Mouse (Mus musculus): ENCODE results near the gene Has3.
A peak's percentile ranks its signal among the peaks of the same experiment; 100 is the strongest.
"Not testable (repeated sequence)": the region's sequence is repeated elsewhere in the genome, so short reads cannot be mapped to it uniquely, and the experiment has no call there.

Gene Has3

GRCm38 (mm10) chr8:106887336-106888189, 17.5 kb downstream of the Has3 start:
- DNase-seq (ENCODE audit: low spot score): peak; percentile 68

DNA sequence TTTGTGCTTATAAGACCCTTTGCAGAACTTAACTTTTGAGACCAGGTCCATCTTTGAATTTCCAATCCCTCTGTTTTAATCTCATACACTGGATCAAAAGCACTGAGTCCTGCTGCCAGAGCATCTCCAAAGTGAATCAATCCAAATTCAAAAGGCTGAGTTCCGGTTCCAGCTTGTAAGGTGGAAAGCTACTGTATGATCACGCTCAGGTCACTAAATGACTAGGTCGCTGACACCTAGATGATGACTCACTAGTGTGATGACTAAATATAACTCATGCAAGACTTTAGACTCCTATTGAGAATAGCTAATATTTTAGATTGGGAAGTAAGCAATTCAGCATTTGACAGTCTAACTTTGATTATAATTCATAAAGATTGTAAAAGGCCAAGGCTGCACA, 18.8 kb downstream of the Has3 start:
- no peak for DNase-seq (ENCODE audit: low spot score)

- DNase-seq (ENCODE audit: low spot score): no peak
These were observed 22.3 kb downstream of the Has3 start for GRCm38 (mm10) chr8:106892210-106892805.

GRCm38 (mm10) chr8:106892806-106893451, 22.9 kb downstream of the Has3 start:
- DNase-seq (ENCODE audit: low spot score): no peak

- DNase-seq (ENCODE audit: low spot score): no peak
These were observed 23.6 kb downstream of the Has3 start, which contains the start of gene Utp4 for GRCm38 (mm10) chr8:106893481-106894156. TSS of gene Utp4 (plus strand) at chr8:106893636.

DNA sequence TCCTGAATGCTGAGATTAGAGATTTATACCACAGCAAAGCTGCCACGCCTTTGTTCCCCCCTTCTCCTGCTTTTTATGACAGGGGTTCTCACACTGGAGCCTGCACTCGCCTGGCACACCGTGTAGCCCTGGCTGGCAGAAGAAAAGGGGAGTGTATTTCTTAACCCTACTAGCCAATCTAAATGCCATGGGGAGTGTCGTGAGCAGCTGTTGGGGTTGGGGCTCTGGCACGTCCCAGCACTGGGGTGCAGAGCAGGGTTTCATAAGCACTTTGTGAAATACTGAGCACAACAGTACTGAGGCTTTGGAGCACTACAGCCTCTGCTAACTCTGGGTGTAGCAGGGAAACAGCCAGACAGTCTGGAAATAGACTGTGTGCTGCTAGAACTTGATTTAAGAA, 29.4 kb downstream of the Has3 start:
- DNase-seq (ENCODE audit: low spot score): no peak

DNA sequence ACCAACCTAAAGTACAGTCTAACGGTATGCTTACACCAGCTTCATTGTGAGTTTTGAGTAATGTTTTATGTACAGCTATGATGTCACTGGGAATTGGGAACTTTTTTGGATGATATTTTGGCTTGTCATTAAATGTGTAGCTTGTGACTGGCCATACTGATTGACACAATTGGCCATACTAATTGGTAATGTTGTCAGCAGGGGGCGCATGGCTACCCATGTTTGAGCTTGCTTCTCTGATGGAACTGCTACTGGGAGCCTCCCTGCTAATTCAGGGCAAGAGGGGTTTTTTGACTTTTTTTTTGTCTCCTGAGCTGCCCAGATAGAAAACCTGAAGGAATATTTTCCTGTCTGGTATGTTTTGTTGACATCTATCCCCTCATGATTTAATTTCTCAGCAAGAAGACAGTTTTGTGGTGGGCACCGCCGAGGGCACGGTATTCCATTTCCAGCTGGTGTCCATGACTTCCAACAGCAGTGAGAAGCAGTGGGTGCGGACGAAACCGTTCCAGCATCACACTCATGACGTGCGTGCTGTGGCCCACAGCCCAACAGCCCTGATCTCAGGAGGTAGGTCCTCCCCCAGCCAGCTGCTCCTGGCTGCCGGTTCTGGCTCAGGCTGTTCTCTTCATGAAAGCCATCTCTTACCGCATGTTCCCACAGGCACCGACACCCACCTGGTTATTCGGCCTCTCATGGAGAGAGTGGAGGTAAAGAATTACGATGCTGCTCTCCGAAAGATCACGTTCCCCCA, 35.9 kb downstream of the Has3 start:
- peak; percentile 66 for DNase-seq (ENCODE audit: low spot score)

- DNase-seq (ENCODE audit: low spot score): no peak
These were observed 36.6 kb downstream of the Has3 start for GRCm38 (mm10) chr8:106906635-106907034.

- DNase-seq (ENCODE audit: low spot score): no peak
These were observed 37.4 kb downstream of the Has3 start for GRCm38 (mm10) chr8:106907450-106907849.

- no peak for DNase-seq (ENCODE audit: low spot score)
These were observed 38.2 kb downstream of the Has3 start for GRCm38 (mm10) chr8:106908291-106908690.

DNA sequence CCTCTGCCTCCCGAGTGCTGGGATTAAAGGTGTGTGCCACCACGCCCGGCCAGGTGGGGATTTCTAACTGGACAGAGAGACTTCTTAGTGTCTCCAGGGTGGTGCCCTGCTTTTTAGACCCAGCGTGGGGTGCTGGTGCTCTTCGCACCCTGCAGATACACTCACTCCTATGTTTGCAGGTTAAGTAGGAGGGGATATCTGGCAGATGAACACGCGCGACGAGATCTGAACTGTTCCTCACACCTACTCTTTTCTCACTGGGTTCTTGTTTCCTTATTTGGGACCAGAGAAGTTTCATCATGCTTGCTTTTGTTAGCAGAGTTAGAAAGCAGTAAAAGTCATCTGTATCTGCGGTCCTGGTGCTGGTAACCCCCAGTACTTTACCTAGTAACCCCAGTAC, 43.6 kb downstream of the Has3 start:
- DNase-seq (ENCODE audit: low spot score): no peak

GRCm38 (mm10) chr8:106919721-106920394, 49.8 kb downstream of the Has3 start:
- DNase-seq (ENCODE audit: low spot score): no peak

DNA sequence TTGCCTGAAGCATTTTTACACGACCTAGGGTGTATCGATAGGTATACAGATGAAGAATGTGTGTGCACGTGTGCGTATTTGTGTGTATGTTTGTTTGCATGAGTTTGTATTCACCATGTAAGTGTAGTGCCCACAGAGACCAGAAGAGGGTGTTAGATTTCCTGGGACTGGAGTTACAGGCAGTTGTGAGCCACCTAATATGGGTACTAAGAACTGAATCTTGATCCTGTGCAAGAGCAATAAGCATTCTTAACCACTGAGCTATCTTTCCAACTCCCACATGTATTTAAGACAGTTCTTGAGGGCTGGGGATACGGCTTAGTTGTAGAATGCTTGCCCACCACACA, 50.3 kb downstream of the Has3 start:
- DNase-seq (ENCODE audit: low spot score): no peak

DNA sequence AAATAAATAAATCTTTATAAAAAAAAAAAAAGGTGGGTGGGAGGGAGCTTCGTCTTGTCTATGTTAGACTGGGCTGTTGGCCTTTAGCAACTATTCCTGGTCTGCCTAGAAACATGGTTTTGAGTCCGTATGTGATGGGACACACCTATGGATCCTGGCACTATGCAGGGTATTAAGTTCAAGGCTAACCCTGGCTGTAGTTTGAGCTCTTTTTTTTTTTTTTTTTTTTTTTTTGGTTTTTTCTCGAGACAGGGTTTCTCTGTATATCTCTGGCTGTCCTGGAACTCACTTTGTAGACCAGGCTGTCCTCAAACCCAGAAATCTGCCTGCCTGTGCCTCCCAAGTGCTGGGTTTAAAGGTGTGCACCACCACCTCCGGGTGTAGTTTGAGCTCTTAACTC, 54.0 kb downstream of the Has3 start:
- no peak for DNase-seq (ENCODE audit: low spot score)

GRCm38 (mm10) chr8:106924904-106925349, 54.9 kb downstream of the Has3 start:
- DNase-seq (ENCODE audit: low spot score): no peak

- DNase-seq (ENCODE audit: low spot score): no peak
These were observed 55.4 kb downstream of the Has3 start for GRCm38 (mm10) chr8:106925446-106925845.

DNA sequence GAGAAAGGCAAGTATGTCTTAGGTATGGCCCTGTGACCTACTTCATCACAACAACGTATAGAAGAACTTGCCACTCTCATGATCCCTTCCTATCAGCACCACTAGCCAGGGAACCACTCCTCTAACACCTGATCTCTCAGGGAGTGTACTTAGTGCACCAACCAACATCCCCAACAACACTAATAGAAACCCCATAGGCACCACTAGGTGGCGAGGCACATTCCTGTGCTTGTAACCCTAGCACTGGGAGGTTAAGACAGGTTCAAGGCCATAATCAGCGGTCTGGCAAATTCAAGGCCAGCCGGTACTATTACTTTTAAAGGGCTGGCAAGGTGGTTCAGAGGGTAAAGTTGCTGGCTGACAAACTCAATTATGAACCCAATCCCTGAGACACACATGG, 57.2 kb downstream of the Has3 start:
- no peak for DNase-seq (ENCODE audit: low spot score)

DNA sequence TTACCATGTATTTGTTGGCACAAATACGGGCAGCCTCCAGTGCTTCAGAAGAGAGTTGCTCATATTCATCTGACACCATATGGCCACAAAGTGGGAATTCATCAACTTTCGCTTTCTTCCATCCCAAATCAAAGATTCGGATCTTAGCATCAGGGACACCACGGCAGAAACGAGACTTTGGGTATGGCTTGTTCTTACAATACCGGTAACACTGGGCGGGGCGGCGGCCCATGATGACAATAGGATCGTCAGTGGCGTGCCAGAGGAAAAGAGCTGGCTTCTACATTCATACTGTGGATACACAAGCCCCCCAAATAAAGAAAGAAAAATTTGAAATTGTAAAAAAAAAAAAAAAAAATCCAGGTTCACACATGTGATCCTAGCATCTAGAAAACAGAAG, 58.1 kb downstream of the Has3 start:
- DNase-seq (ENCODE audit: low spot score): not testable (repeated sequence)

GRCm38 (mm10) chr8:106929155-106929913, 59.3 kb downstream of the Has3 start:
- DNase-seq (ENCODE audit: low spot score): no peak

GRCm38 (mm10) chr8:106929921-106930320, 59.9 kb downstream of the Has3 start:
- no peak for DNase-seq (ENCODE audit: low spot score)
